Mouse (Mus musculus): ENCODE measurements at regions not wholly inside any gene's neighbourhood (a gene's known extent, or its start where the extent isn't known, plus 50 kb on each side); places are given as distances from the start of the nearest gene placed in this dataset.

- CTCF ChIA-PET, result no interaction called here
- POLR2A ChIA-PET, result no interaction called here
These were observed 107.4 kb upstream of the Insig1 start for GRCm38 (mm10) chr5:27963765-27964164.

DNA sequence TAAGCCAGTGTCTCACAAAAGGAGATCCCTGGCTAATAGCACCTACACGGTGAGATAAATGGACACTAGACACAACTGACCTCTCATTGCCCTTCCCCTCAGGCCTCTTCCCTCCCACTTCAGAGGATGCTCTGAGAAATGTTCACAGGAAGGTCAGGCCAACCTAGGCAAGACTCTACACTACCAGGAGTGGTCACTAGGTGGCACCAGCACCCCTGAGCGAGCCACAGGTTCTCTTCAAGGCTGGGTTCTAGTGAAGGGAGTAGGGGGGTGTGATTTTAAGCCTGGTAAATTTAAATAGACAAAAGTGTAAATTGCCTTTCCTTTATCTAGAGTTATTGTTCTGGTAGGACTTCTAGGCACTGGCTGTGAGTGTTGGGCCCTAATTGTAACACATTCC lies 76.0 kb upstream of the Insig1 start:
- POLR2A ChIA-PET, result no interaction called here
- CTCF ChIA-PET, result interaction anchor here in 3 of 4 experiments (0.6 to 1.4 kb wide), 4 partner anchors 15 to 129 kb away, joined by 3 to 5 read pairs (median 3); no protein-coding TSS in a partner anchor

- POLR2A ChIA-PET, result no interaction called here
- CTCF ChIA-PET, result interaction anchor here in 3 of 4 experiments (1.1 to 1.7 kb wide), 3 partner anchors 95 to 96 kb away, joined by 4 to 6 read pairs (median 5); no protein-coding TSS in a partner anchor
These were observed 73.4 kb upstream of the Insig1 start for GRCm38 (mm10) chr5:27997751-27998150.

- CTCF ChIA-PET, result interaction anchor here in 1 of 4 experiments (0.9 kb wide), 1 partner anchor 91 kb away, joined by 3 read pairs; no protein-coding TSS in a partner anchor
- POLR2A ChIA-PET, result no interaction called here
These were observed 68.2 kb upstream of the Insig1 start for GRCm38 (mm10) chr5:28002922-28003321.

GRCm38 (mm10) chr5:28003756-28004486 lies 67.2 kb upstream of the Insig1 start:
- POLR2A ChIA-PET, result no interaction called here
- CTCF ChIA-PET, result no interaction called here

DNA sequence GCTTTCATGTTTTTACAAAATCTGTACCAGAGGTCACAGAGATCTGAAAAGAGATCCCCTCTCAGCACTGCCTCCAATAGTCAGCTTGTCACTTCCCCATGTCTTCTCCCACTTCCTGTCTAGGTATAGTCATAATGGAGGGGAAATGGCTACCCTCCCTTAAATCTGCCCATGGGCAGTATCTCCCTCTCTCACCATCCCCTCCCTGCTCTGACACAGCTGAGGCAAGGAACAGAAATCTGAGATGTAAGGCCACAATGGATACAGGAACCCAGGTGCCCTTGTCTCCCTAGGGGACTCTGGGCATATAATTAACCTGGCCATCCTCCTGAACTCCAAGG lies 66.7 kb upstream of the Insig1 start:
- ChIA-PET CTCF (no interaction called here), POLR2A (no interaction called here)

- POLR2A ChIA-PET, result interaction anchor here in 1 of 4 experiments (1.6 kb wide), 1 partner anchor 32 kb away, joined by 3 read pairs; no protein-coding TSS in a partner anchor
- CTCF ChIA-PET, result interaction anchor here in 1 of 4 experiments (0.6 kb wide), 1 partner anchor 14 kb away, joined by 3 read pairs; no protein-coding TSS in a partner anchor
These were observed 61.8 kb upstream of the Insig1 start for GRCm38 (mm10) chr5:28009386-28009785.

- ChIA-PET CTCF (interaction anchor here in 1 of 4 experiments (0.6 kb wide), 1 partner anchor 15 kb away, joined by 3 read pairs; no protein-coding TSS in a partner anchor), POLR2A (interaction anchor here in 1 of 4 experiments (1.6 kb wide), 1 partner anchor 31 kb away, joined by 3 read pairs; no protein-coding TSS in a partner anchor)
These were observed 61.3 kb upstream of the Insig1 start for GRCm38 (mm10) chr5:28009871-28010270.

DNA sequence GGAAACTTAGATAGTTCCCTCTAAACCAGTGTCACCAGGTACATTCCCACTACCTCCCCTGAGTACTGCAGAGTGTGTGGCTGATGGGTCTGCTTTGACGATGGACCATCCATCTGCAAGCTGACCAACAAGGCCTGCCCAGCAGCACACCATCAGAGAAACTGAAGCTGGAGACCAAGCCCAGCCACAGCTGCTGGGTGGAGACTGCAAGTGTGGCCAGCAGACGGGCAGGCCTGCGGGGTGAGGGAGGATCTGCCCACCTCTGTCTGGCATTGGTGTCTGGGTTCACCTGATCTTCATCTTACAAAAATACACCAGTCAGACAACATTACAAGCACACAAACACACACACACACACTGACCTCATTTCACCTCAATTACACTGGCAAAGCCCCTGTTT lies 60.6 kb upstream of the Insig1 start:
- ChIA-PET POLR2A (no interaction called here), CTCF (no interaction called here)

DNA sequence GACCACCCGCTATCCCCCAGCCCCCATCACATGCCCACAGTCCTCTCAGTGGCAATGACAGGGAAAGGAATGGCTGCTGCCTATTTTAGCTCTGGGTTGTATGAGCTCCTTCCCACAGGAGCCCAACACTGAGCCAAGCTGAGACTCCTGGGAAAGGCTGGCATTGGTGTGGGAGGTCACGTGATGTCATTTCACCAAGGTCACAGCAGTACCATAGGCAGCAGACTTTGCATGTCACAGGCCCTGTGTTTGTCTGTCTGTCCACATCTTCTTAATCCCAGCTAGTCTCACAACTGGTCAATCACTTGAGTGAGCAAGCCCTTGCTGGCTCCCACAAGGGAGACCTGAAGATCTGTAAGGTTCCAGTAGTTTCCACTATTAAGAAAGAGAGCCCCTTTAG lies 58.7 kb upstream of the Insig1 start:
- POLR2A ChIA-PET, result interaction anchor here in 1 of 4 experiments (0.6 kb wide), 2 partner anchors 165 to 438 kb away, joined by 3 read pairs; no protein-coding TSS in a partner anchor
- CTCF ChIA-PET, result no interaction called here

- ChIA-PET POLR2A (interaction anchor here in 1 of 4 experiments (0.9 kb wide), 1 partner anchor 19 kb away, joined by 4 read pairs; no protein-coding TSS in a partner anchor), CTCF (no interaction called here)
These were observed 57.4 kb upstream of the Insig1 start for GRCm38 (mm10) chr5:28013619-28014273.

GRCm38 (mm10) chr5:28019864-28020263 lies 51.3 kb upstream of the Insig1 start:
- ChIA-PET CTCF (no interaction called here), POLR2A (interaction anchor here in 1 of 4 experiments (0.6 kb wide), 1 partner anchor 272 kb away, joined by 3 read pairs; no protein-coding TSS in a partner anchor)
